Mouse (Mus musculus): ENCODE measurements around the gene Hoxd4. TPM values are rescaled to one million over a fixed set of nuclear protein-coding genes. Genes with fewer than 3 reads are reported as not detected.

The Hoxd4 gene
- polyA plus RNA-seq, 1 experiment from 2014 or later, result not detected

DNA sequence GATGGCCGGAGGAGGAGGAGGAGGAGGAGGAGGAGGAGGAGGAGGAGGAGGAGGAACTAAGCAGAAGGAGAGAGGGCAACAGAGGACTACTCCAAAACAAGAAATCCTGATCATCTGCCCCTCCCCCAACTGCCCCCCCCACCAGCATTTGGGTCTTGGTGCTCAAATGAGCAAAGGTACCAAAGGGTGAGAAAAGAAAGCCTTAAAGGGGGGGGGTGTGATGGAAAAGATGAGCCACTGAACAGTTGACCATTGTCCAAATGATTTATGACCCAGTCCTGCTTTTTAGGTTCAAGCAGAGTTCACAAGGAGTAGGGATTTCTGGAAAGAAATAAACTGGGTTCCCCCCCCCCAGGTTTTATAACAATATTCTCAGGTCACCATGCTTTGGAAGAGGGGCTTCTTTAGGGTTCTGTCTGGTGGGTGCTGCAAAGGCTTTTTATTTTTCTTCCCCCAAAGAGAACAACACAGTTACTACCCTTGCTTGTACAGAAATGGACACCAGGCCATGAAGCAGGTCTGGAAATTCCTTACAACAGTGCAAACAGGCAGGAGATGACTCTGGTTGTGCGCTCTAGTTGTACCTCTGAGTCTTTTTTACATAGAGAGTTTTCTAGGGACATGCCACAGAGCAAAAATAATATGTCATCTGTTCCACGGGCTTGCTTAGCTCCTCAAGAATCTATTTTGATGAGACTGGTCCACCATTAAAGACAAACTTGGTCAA, 29.7 kb downstream of the Hoxd4 start:
- H3K27ac ChIP-seq (replicated peaks), result no peak overlapping the region

DNA sequence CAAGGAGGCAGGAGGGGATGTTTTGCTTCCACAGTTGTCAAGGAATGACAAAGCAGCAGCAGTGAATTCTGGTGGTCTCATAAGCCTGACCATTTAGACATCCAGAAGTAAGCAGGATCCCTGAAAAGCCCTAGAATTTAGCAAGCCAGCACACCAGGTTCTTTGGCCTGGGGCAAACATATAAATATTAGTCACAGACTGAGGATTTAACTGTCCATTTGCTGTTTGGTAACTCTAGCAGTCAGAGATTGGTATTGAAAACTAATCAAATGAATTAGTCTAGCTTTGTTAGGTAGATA, 30.2 kb downstream of the Hoxd4 start:
- Histone ChIP-seq H3K4me1 (peaks cover 8% of the 10 kb centered on the region), H3K27ac (replicated peaks) (no peak overlapping the region), H3K27me3 (ENCODE audit: low read depth, poor library complexity, severe bottlenecking) (peaks cover 100% of the 10 kb centered on the region), H3K9me3 (replicated peaks) (no peaks in the 10 kb centered on the region), H3K4me3 (no peak overlapping the region), H3K36me3 (no peaks in the 10 kb centered on the region)
- DNase-seq (ENCODE audit: low spot score), result no peak

More for the DNA sequence above, 29.7 kb downstream of the Hoxd4 start:
- peak; percentile 31 for DNase-seq (ENCODE audit: low spot score)
- H3K4me1 ChIP-seq, result peaks cover 3% of the 10 kb centered on the region
- WGBS, result 23% methylated on average over 2 of the region's 3 CpGs
- H3K9me3 ChIP-seq (replicated peaks), result no peaks in the 10 kb centered on the region
- peaks cover 100% of the 10 kb centered on the region for H3K27me3 ChIP-seq (ENCODE audit: low read depth, poor library complexity, severe bottlenecking)
- H3K36me3 ChIP-seq, result no peaks in the 10 kb centered on the region
- no peak overlapping the region for H3K4me3 ChIP-seq

DNA sequence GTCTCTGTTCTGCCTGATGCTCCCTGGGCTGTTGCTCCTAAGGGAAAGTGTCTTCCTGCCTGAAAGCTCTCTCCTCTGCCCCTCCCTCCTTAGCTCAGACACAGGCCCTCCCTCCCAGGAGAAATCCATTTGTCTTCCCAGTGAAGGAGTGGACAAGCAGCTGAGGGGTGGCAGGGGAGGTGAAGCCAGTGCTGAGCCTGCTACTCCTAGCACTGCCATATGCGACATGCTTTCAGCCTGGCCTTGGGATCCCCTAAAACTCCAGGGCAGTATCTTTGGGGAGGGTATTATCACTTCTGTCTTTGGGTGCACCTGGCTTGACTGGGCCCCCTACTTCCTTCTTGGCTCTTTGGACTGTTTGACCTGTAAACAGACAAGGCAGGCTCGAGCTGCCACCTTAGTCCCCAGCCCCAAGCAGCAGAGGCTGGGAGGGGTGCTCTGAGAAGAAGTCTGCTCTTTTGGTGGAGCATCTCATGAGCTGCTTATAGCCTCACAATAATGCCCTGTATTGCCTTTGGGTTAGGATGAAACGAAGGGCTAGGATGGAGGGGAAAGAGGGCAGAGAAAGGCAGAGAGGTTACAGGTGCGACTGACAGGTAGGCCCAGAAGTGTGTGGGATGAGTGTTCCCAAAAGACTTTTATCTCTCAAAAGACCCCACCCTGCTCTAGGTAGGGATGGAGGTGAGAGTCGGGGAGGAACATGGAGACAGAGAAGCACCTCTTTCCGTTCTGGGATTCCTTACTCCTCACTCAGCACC, 34.0 kb downstream of the Hoxd4 start:
- Histone ChIP-seq H3K36me3 (no peaks in the 10 kb centered on the region), H3K27me3 (ENCODE audit: low read depth, poor library complexity, severe bottlenecking) (peaks cover 100% of the 10 kb centered on the region), H3K4me3 (no peak overlapping the region), H3K4me1 (peaks cover 21% of the 10 kb centered on the region), H3K27ac (replicated peaks) (no peak overlapping the region), H3K9me3 (replicated peaks) (no peaks in the 10 kb centered on the region)
- 0% methylated on average over 6 of the region's 6 CpGs for WGBS
- DNase-seq (ENCODE audit: low spot score), result peak; percentile 21

DNA sequence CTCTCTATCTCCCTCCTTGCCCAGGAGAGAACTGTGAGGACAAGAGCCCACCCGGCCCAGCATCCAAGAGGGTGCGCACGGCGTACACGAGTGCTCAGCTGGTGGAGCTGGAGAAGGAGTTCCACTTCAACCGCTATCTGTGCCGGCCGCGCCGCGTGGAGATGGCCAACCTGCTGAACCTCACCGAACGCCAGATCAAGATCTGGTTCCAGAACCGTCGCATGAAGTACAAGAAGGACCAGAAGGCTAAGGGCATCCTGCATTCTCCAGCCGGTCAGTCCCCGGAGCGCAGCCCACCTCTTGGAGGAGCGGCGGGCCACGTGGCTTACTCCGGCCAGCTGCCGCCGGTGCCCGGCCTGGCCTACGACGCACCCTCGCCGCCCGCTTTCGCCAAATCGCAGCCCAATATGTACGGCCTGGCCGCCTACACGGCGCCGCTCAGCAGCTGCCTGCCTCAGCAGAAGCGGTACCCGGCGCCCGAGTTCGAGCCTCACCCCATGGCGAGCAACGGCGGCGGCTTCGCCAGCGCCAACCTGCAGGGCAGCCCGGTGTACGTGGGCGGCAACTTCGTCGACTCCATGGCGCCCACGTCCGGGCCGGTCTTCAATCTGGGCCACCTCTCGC, 34.7 kb downstream of the Hoxd4 start:
- Histone ChIP-seq H3K36me3 (no peaks in the 10 kb centered on the region), H3K4me1 (peaks cover 21% of the 10 kb centered on the region), H3K27me3 (ENCODE audit: low read depth, poor library complexity, severe bottlenecking) (peaks cover 100% of the 10 kb centered on the region), H3K4me3 (peak overlapping the region; percentile 16; the same call in 1 of the 2 replicates), H3K9me3 (replicated peaks) (no peaks in the 10 kb centered on the region), H3K27ac (replicated peaks) (no peak overlapping the region)
- under 1% methylated on average over 58 of the region's 58 CpGs for WGBS
- DNase-seq (ENCODE audit: low spot score), result peak; percentile 55

DNA sequence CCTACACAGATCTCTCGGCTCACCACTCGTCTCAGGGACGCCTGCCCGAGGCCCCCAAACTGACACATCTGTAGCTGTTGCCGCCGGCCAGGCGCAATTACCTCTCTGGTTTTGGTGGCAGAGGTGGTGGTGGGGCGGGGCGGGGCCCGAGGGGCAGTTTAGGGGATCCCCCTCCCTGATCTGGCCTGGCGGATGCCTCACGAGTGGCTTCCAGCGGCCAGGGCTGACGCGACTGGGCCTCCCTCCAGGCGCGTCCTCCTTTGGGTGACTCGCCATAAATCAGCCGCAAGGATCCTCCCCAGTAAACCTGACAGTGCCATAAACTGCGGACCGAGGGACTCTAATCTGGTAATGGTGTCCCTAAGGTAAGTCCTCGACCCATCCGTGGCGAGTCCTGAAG, 35.3 kb downstream of the Hoxd4 start:
- H3K9me3 ChIP-seq (replicated peaks), result no peaks in the 10 kb centered on the region
- H3K27ac ChIP-seq (replicated peaks), result no peak overlapping the region
- WGBS, result 2% methylated on average over 24 of the region's 24 CpGs
- H3K36me3 ChIP-seq, result no peaks in the 10 kb centered on the region
- DNase-seq (ENCODE audit: low spot score), result no peak
- no peak overlapping the region for H3K4me3 ChIP-seq
- H3K4me1 ChIP-seq, result peaks cover 21% of the 10 kb centered on the region
- peaks cover 100% of the 10 kb centered on the region for H3K27me3 ChIP-seq (ENCODE audit: low read depth, poor library complexity, severe bottlenecking)

DNA sequence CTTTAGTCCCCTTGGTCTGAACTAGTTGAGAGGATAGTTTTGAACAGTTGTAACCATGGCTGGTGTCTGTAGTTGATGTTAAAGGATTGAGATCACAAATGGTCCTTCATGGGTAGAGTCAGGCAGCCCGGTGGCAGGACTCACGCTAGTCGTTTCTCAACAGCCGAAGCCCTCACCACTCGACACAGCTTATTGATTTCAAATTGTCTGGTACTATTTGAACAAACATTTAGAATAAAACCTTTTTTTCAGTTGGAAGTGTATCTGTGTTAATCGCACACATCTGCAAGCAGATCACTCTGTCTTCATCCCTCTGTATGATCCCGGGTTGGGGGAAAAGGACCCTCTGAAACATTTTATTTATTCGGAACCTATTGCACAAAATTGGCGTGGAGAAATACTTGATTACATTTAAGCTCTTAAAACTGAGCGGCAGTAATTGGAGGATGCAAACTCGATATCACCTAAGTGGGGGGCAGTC, 36.0 kb downstream of the Hoxd4 start:
- 4% methylated on average over 11 of the region's 11 CpGs for WGBS
- no peak overlapping the region for H3K4me3 ChIP-seq
- H3K27ac ChIP-seq (replicated peaks), result no peak overlapping the region
- H3K9me3 ChIP-seq (replicated peaks), result no peaks in the 10 kb centered on the region
- H3K27me3 ChIP-seq (ENCODE audit: low read depth, poor library complexity, severe bottlenecking), result peaks cover 100% of the 10 kb centered on the region
- peaks cover 25% of the 10 kb centered on the region for H3K4me1 ChIP-seq
- DNase-seq (ENCODE audit: low spot score), result peak; percentile 54
- H3K36me3 ChIP-seq, result no peaks in the 10 kb centered on the region

DNA sequence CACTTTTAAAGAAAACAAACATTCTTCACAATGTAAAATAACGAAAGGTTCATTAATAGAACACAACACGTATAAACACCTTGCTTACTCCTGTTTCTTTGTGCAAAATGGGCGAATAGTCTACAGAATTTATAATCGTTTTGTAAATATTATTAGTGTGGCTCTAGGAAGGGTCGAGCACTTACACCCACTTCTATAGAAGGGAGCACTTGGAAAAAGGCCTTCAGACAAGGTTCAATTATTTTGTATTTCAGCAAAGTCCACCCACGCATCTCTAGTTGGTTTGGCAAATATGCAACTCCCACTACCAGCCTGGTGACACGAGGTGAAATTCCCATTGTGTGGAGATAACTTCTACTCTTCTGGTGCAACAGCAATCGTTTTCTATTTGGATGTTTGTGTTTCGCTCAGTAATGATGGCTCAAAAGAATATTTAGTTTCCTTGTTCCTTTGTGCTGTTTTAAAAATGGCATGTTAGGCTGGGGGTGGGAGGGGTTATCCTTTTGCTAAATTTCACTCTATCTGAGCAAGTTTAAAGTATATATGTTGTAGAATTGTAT, 36.8 kb downstream of the Hoxd4 start:
- H3K4me1 ChIP-seq, result peaks cover 32% of the 10 kb centered on the region
- no peaks in the 10 kb centered on the region for H3K9me3 ChIP-seq (replicated peaks)
- H3K4me3 ChIP-seq, result no peak overlapping the region
- H3K36me3 ChIP-seq, result no peaks in the 10 kb centered on the region
- H3K27ac ChIP-seq (replicated peaks), result no peak overlapping the region
- peak; percentile 29 for DNase-seq (ENCODE audit: low spot score)
- 4% methylated on average over 9 of the region's 9 CpGs for WGBS
- peaks cover 100% of the 10 kb centered on the region for H3K27me3 ChIP-seq (ENCODE audit: low read depth, poor library complexity, severe bottlenecking)

DNA sequence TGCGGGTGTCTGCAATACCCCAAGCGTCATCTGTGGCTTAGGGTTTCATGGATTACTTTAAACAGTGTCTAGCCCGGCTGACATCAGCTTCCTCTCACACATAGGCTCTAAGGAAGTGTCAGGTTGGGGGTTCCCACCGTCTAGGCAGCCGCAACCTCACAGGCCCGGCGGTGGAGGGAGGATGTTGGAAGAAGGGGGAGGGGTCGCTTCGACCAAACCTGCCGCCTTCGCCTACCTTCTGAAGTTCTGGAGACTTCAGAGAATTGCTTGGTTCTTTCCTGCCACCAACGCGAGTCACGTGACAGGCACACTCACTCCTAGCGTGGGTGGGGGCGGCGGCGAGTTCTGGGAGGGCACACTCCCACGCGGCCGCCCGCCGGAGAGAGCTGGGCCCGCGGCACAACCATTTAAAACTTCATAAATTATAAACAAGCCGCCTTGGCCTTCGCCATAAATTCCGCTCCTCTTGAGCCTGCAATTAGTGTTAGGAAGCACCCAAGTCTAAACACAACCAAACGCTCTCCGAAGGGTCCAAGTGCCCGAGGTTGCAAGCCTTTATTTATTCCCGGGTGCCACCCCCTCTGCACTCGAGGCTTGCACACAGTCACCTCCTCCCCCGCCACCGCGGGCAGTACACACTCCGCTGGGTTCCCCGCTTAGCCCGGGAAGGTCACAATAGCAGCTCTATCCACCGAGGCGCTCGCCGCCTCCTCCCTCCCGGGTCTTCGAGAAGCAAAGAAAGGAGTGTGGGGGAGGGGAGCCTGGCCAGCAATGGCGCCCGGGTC, 37.8 kb downstream of the Hoxd4 start:
- Histone ChIP-seq H3K4me1 (peaks cover 32% of the 10 kb centered on the region), H3K4me3 (peak overlapping the region; percentile 47), H3K27ac (replicated peaks) (peak overlapping the region; percentile 42; the same call in 1 of the 2 replicates), H3K36me3 (no peaks in the 10 kb centered on the region), H3K9me3 (replicated peaks) (no peaks in the 10 kb centered on the region), H3K27me3 (ENCODE audit: low read depth, poor library complexity, severe bottlenecking) (peaks cover 100% of the 10 kb centered on the region)
- under 1% methylated on average over 47 of the region's 47 CpGs for WGBS
- DNase-seq (ENCODE audit: low spot score), result peak; percentile 84

DNA sequence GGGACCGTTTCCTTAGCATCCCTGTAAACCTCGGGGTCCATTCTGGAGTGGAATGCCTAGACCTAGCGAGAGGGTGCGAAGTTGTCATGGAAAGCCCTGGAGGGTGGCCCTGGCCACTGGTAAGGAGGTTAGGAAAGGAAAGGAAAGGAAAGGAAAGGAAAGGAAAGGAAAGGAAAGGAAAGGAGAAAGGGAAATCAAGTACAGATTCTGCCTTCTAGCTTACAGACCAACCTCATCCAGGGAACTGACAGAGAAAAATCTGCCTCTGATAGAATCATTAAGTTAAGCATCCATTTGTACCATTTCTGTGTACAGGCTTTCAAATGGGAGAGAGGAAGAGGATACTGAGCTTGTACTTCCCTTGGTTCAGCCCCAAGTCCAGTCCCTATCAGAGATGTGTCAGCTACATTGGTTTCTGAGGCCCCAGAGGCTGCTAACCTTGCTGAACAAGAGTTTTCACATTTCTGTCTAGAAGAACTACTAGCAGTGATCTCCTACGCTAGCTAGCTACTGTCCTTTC, 39.1 kb downstream of the Hoxd4 start:
- Histone ChIP-seq H3K27me3 (ENCODE audit: low read depth, poor library complexity, severe bottlenecking) (peaks cover 100% of the 10 kb centered on the region), H3K9me3 (replicated peaks) (no peaks in the 10 kb centered on the region), H3K4me1 (peaks cover 32% of the 10 kb centered on the region), H3K27ac (replicated peaks) (no peak overlapping the region), H3K4me3 (no peak overlapping the region), H3K36me3 (no peaks in the 10 kb centered on the region)
- 9% methylated on average over 5 of the region's 5 CpGs for WGBS
- peak; percentile 34 for DNase-seq (ENCODE audit: low spot score)

DNA sequence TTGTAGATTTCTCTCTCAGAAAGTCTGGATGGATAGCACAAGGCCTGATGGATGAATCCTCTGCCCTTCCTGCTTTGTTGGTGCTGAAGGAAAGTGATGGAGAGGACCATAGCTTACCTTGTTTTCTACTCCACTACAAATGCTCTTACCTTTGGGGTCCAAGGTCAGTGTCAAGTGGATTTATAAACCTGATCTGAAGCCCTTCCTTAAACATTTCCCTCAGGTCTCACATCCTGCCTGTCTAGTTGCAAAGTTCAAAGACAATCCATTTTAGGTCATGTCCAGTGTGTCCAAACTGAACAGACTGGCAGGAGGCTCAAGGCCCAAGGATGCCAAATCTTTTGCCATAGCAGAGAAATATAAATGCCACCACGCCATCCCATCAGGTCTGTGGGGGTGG, 40.1 kb downstream of the Hoxd4 start:
- no peak overlapping the region for H3K27ac ChIP-seq (replicated peaks)
- no peak for DNase-seq (ENCODE audit: low spot score)
- peaks cover 28% of the 10 kb centered on the region for H3K4me1 ChIP-seq
- no peak overlapping the region for H3K4me3 ChIP-seq
- WGBS, result 59% methylated on average over 1 of the region's 1 CpGs
- H3K36me3 ChIP-seq, result no peaks in the 10 kb centered on the region
- peaks cover 100% of the 10 kb centered on the region for H3K27me3 ChIP-seq (ENCODE audit: low read depth, poor library complexity, severe bottlenecking)
- no peaks in the 10 kb centered on the region for H3K9me3 ChIP-seq (replicated peaks)

DNA sequence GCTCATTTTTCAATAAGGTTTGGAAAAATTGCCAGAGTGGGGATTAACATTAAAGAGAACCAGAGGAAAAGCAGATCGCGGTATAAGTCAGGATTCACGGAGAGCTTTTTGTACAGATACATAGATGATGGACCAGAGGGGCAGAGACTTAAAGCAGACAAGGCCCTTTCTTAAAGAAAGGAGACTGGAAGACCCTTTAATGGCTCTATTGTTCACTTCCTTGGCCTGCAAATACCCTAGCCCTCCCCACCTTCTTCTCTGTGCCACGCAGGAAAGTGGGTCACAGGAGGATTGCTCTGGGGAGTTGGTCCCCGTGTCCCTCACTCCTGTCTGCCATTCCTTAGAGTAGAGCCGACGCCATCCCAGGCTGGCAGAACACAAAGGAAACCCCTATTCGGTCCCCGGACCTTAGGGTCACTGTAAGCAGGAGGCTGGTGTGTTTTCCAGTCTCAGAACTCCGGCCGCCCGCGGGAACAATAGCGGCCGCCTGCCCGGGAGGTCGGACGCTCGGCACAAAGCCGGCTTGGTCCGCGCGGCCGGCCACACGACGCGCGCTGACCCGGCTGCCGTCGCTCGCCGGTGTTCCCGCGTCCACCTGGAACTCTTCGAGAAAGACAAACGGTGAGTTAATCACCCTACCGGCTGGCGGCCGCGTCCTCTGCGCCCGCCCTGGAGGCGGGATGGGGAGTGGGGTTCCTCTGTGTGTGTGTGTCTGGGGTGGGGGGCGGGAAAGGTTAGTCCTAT, 40.9 kb downstream of the Hoxd4 start:
- Histone ChIP-seq H3K27me3 (ENCODE audit: low read depth, poor library complexity, severe bottlenecking) (peaks cover 100% of the 10 kb centered on the region), H3K4me1 (peaks cover 25% of the 10 kb centered on the region), H3K4me3 (peak overlapping the region; percentile 39), H3K27ac (replicated peaks) (no peak overlapping the region), H3K36me3 (no peaks in the 10 kb centered on the region), H3K9me3 (replicated peaks) (no peaks in the 10 kb centered on the region)
- DNase-seq (ENCODE audit: low spot score), result peak; percentile 54
- WGBS, result 1% methylated on average over 45 of the region's 45 CpGs

All from midbrain, embryonic 10.5 days (tissue).